Mouse (Mus musculus) CH12.LX (cell line): ENCODE measurements at regions not wholly inside any gene's neighbourhood (a gene's known extent, or its start where the extent isn't known, plus 50 kb on each side); places are given as distances from the start of the nearest gene placed in this dataset.

Experiments used
- DNase-seq: peaks from one replicate; pipeline ENCODE4 v3.0.0-alpha.2; 2013; ENCODE audit errors: extremely low read depth
- H3K27ac ChIP-seq: 2 replicates; pipeline ENCODE4 v1.5.1; 2012; ENCODE audit warnings: low read depth, mild to moderate bottlenecking, control low read depth, moderate library complexity; ENCODE audit not compliant: insufficient read depth
- H3K27me3 ChIP-seq: replicated peaks from 2 replicates; pipeline ENCODE3; 2012; ENCODE audit warnings: inconsistent platforms
- H3K36me3 ChIP-seq, 2 experiments: replicated peaks in 1 of 2; 2 replicates each; pipeline versions ENCODE3 to v1.6.1; 2012; ENCODE audit warnings: inconsistent platforms in 1 of 2, low read length in 1 of 2, mild to moderate bottlenecking in 1 of 2, mixed read lengths in 1 of 2, moderate library complexity in 1 of 2; ENCODE audit not compliant: control insufficient read depth in 1 of 2, insufficient read depth in 1 of 2
- H3K4me1 ChIP-seq, 2 experiments: 2 replicates each; pipeline ENCODE4 v1.6.1; 2012; ENCODE audit warnings: inconsistent platforms in 1 of 2, moderate library complexity in 1 of 2; ENCODE audit not compliant: insufficient read depth in 2 of 2, control insufficient read depth in 1 of 2
- H3K4me2 ChIP-seq: 2 replicates; pipeline ENCODE4 v1.6.1; 2012; ENCODE audit warnings: low read depth, mild to moderate bottlenecking, control low read depth; ENCODE audit not compliant: poor library complexity, insufficient read depth, severe bottlenecking
- H3K4me3 ChIP-seq, 3 experiments: fragments of 150-350 bp in 1 of 3; sonication (generic) in 1 of 3; replicated peaks in 1 of 3; 2 replicates each; pipeline versions ENCODE3 to v1.5.1; 2011 to 2012; ENCODE audit warnings: low read depth in 2 of 3, low read length in 2 of 3, mild to moderate bottlenecking in 2 of 3, moderate library complexity in 2 of 3, control low read depth in 1 of 3, improper control_type of control experiment in 1 of 3, inconsistent platforms in 1 of 3, mixed read lengths in 1 of 3; ENCODE audit not compliant: poor library complexity in 1 of 3
- H3K79me2 ChIP-seq: replicated peaks from 2 replicates; pipeline ENCODE4 v1.6.1; 2012; ENCODE audit warnings: mild to moderate bottlenecking, moderate library complexity; ENCODE audit not compliant: control insufficient read depth, poor library complexity, insufficient read depth, severe bottlenecking; ENCODE audit errors: extremely low read depth
- H3K9ac ChIP-seq: 2 replicates; pipeline ENCODE4 v1.6.1; 2012; ENCODE audit warnings: low read depth, mild to moderate bottlenecking, control low read depth, moderate library complexity; ENCODE audit not compliant: insufficient read depth
- H3K9me3 ChIP-seq: replicated peaks from 2 replicates; pipeline ENCODE3; 2012; ENCODE audit warnings: low read length, inconsistent platforms, mixed read lengths
- BHLHE40 ChIP-seq: IDR thresholded peaks from 2 replicates; pipeline ENCODE4 v1.6.1; 2011; ENCODE audit warnings: mild to moderate bottlenecking, low read depth, low read length, improper control_type of control experiment
- CHD2 ChIP-seq: IDR thresholded peaks from 2 replicates; pipeline ENCODE4 v1.6.1; 2011; ENCODE audit warnings: low read length, improper control_type of control experiment
- CTCF ChIP-seq, 2 experiments: IDR thresholded peaks in 1 of 2; conservative IDR thresholded peaks in 1 of 2; 2 replicates each; pipeline ENCODE4 v1.5.1; 2011 to 2012; ENCODE audit warnings: low read depth in 2 of 2, low read length in 2 of 2, improper control_type of control experiment in 1 of 2, inconsistent platforms in 1 of 2, mild to moderate bottlenecking in 1 of 2, moderate library complexity in 1 of 2
- E2F4 ChIP-seq: IDR thresholded peaks from 2 replicates; pipeline ENCODE4 v1.6.1; 2011; ENCODE audit warnings: low read depth, low read length, improper control_type of control experiment; ENCODE audit not compliant: insufficient replicate concordance
- ELF1 ChIP-seq: IDR thresholded peaks from 2 replicates; pipeline ENCODE4 v1.6.1; 2014; ENCODE audit warnings: low read depth, mild to moderate bottlenecking, inconsistent platforms, low read length, improper control_type of control experiment
- ETS1 ChIP-seq: conservative IDR thresholded peaks from 2 replicates; pipeline ENCODE4 v1.6.1; 2012; ENCODE audit warnings: low read depth, mild to moderate bottlenecking, inconsistent platforms, low read length, improper control_type of control experiment, moderate library complexity
- GABPA ChIP-seq: IDR thresholded peaks from 2 replicates; pipeline ENCODE4 v1.6.1; 2012; ENCODE audit warnings: low read depth, low read length, improper control_type of control experiment, inconsistent platforms; ENCODE audit not compliant: insufficient replicate concordance
- IRF4 ChIP-seq: IDR thresholded peaks from 2 replicates; pipeline ENCODE4 v1.6.1; 2014; ENCODE audit warnings: low read depth, mild to moderate bottlenecking, inconsistent platforms, low read length, improper control_type of control experiment
- JUN ChIP-seq: IDR thresholded peaks from 2 replicates; pipeline ENCODE4 v1.6.1; 2011; ENCODE audit warnings: low read depth, mild to moderate bottlenecking, low read length, improper control_type of control experiment, moderate library complexity; ENCODE audit not compliant: insufficient read depth
- KAT2A ChIP-seq: IDR thresholded peaks from 2 replicates; pipeline ENCODE4 v1.6.1; 2012; ENCODE audit warnings: low read length, improper control_type of control experiment, inconsistent platforms; ENCODE audit not compliant: insufficient replicate concordance
- MAX ChIP-seq: IDR thresholded peaks from 2 replicates; pipeline ENCODE4 v1.6.1; 2011; ENCODE audit warnings: low read length, improper control_type of control experiment
- MXI1 ChIP-seq: IDR thresholded peaks from 2 replicates; pipeline ENCODE4 v1.6.1; 2011; ENCODE audit warnings: mild to moderate bottlenecking, low read depth, low read length, improper control_type of control experiment
- MYC ChIP-seq: IDR thresholded peaks from 2 replicates; pipeline ENCODE4 v1.6.1; 2011; ENCODE audit warnings: low read depth, mild to moderate bottlenecking, improper control_type of control experiment, low read length
- NELFE ChIP-seq: IDR thresholded peaks from 2 replicates; pipeline ENCODE4 v1.6.1; 2011; ENCODE audit warnings: low read depth, low read length, improper control_type of control experiment
- PAX5 ChIP-seq: IDR thresholded peaks from 2 replicates; pipeline ENCODE4 v1.6.1; 2012; ENCODE audit warnings: low read length, inconsistent platforms, mixed read lengths
- POLR2AphosphoS2 ChIP-seq: IDR thresholded peaks from 2 replicates; pipeline ENCODE4 v1.6.1; 2011; ENCODE audit warnings: low read depth, low read length, improper control_type of control experiment
- RAD21 ChIP-seq: IDR thresholded peaks from 2 replicates; pipeline ENCODE4 v1.6.1; 2011; ENCODE audit warnings: low read depth, mild to moderate bottlenecking, low read length, improper control_type of control experiment, moderate library complexity
- SIN3A ChIP-seq: IDR thresholded peaks from 2 replicates; pipeline ENCODE4 v1.6.1; 2012; ENCODE audit warnings: low read length, improper control_type of control experiment, inconsistent platforms
- SMC3 ChIP-seq: IDR thresholded peaks from 2 replicates; pipeline ENCODE4 v1.6.1; 2011; ENCODE audit warnings: low read depth, low read length, improper control_type of control experiment
- TCF12 ChIP-seq: IDR thresholded peaks from 2 replicates; pipeline ENCODE4 v1.6.1; 2014; ENCODE audit warnings: low read depth, mild to moderate bottlenecking, inconsistent platforms, low read length, improper control_type of control experiment
- UBTF ChIP-seq: IDR thresholded peaks from 2 replicates; pipeline ENCODE4 v1.6.1; 2012; ENCODE audit warnings: low read depth, mild to moderate bottlenecking, inconsistent platforms, low read length, improper control_type of control experiment, moderate library complexity
- USF2 ChIP-seq: conservative IDR thresholded peaks from 2 replicates; pipeline ENCODE4 v1.6.1; 2011; ENCODE audit warnings: low read depth, low read length, improper control_type of control experiment
- ZC3H11A ChIP-seq: IDR thresholded peaks from 2 replicates; pipeline ENCODE4 v1.6.1; 2012; ENCODE audit warnings: low read depth, mild to moderate bottlenecking, inconsistent platforms, low read length, improper control_type of control experiment
- ZNF384 ChIP-seq: IDR thresholded peaks from 2 replicates; pipeline ENCODE4 v1.6.1; 2012; ENCODE audit warnings: low read depth, low read length, improper control_type of control experiment, inconsistent platforms
- dilution Hi-C: fragments of 300-500 bp; cut with MboI; formaldehyde crosslinking; loops from 2 replicates; pipeline ENCODE4 v1.14.3; 2020; ENCODE audit warnings: low sequenced_read_pairs; ENCODE audit not compliant: extremely low pct_unique_long_range_greater_than_20kb, extremely low pct_ligation_motif_present
- in situ Hi-C: fragments of 300-500 bp; cut with MboI; formaldehyde crosslinking; loops from 3 replicates; pipeline ENCODE4 v1.14.3; 2019; ENCODE audit warnings: low sequenced_read_pairs, low pct_ligation_motif_present, low pct_unique_long_range_greater_than_20kb, mixed read lengths

- H3K9me3 ChIP-seq = peaks cover 3% of the 10 kb centered on the region
- peaks cover 56% of the 10 kb centered on the region for H3K27me3 ChIP-seq
- H3K4me1 ChIP-seq = no peaks in the 10 kb centered on the region
- TF ChIP-seq ZC3H11A (no peak), ETS1 (no peak), PAX5 (no peak)
- no peak overlapping the region for H3K4me3 ChIP-seq
- H3K36me3 ChIP-seq = no peaks in the 10 kb centered on the region
- no peak overlapping the region for H3K4me2 ChIP-seq
- H3K9ac ChIP-seq = no peak overlapping the region
- in situ Hi-C loops = no loop called here
- H3K79me2 ChIP-seq = no peaks in the 10 kb centered on the region
- no peak for DNase-seq
- H3K27ac ChIP-seq = no peak overlapping the region
- dilution Hi-C loops = no loop called here
Observed at GRCm38 (mm10) chr2:131689996-131690395, 127.9 kb upstream of the Adra1d start.

GRCm38 (mm10) chr2:131688282-131688681 is 126.2 kb upstream of the Adra1d start:
- dilution Hi-C loops = no loop called here
- Histone ChIP-seq H3K79me2 (no peaks in the 10 kb centered on the region), H3K4me3 (no peak overlapping the region), H3K27ac (no peak overlapping the region), H3K9me3 (peaks cover 3% of the 10 kb centered on the region), H3K27me3 (peaks cover 63% of the 10 kb centered on the region), H3K9ac (no peak overlapping the region), H3K36me3 (no peaks in the 10 kb centered on the region), H3K4me2 (no peak overlapping the region), H3K4me1 (no peaks in the 10 kb centered on the region)
- in situ Hi-C loops = no loop called here
- TF ChIP-seq MYC = no peak
- no peak for TF ChIP-seq CHD2
- no peak for TF ChIP-seq ZC3H11A
- no peak for TF ChIP-seq SMC3
- TF ChIP-seq NELFE = no peak
- TF ChIP-seq USF2 = no peak
- no peak for TF ChIP-seq KAT2A
- no peak for TF ChIP-seq BHLHE40
- no peak for TF ChIP-seq RAD21
- no peak for TF ChIP-seq SIN3A
- no peak for TF ChIP-seq CTCF (conservative IDR thresholded peaks at IDR 0.05 in 1 of 2, IDR thresholded peaks at IDR 0.05 in 1 of 2; ENCODE audit: low read depth in 2 of 2, low read length in 2 of 2)
- no peak for TF ChIP-seq IRF4
- no peak for DNase-seq

GRCm38 (mm10) chr2:131687449-131687848 is 125.4 kb upstream of the Adra1d start:
- DNase-seq = no peak
- dilution Hi-C loops = no loop called here
- in situ Hi-C loops = no loop called here

More at GRCm38 (mm10) chr2:131687449-131687848, 125.4 kb upstream of the Adra1d start:
- H3K36me3 ChIP-seq = no peaks in the 10 kb centered on the region
- H3K9me3 ChIP-seq = peaks cover 3% of the 10 kb centered on the region
- H3K4me2 ChIP-seq = no peak overlapping the region
- H3K4me1 ChIP-seq = no peaks in the 10 kb centered on the region
- no peak for TF ChIP-seq MAX
- TF ChIP-seq ZNF384 = no peak
- TF ChIP-seq POLR2AphosphoS2 = no peak
- no peak for TF ChIP-seq ELF1
- TF ChIP-seq IRF4 = no peak
- no peak for TF ChIP-seq JUN
- TF ChIP-seq ETS1 = no peak
- TF ChIP-seq USF2 = no peak
- no peak for TF ChIP-seq GABPA
- TF ChIP-seq ZC3H11A = no peak
- TF ChIP-seq MXI1 = no peak
- no peak for TF ChIP-seq KAT2A
- no peak for TF ChIP-seq E2F4
- no peak for TF ChIP-seq CTCF (conservative IDR thresholded peaks at IDR 0.05 in 1 of 2, IDR thresholded peaks at IDR 0.05 in 1 of 2; ENCODE audit: low read depth in 2 of 2, low read length in 2 of 2)
- no peak for TF ChIP-seq UBTF
- no peak for TF ChIP-seq TCF12
- TF ChIP-seq, all 38 proteins: peak for 0
- Histone ChIP-seq H3K27ac (no peak overlapping the region), H3K27me3 (peaks cover 68% of the 10 kb centered on the region), H3K4me3 (no peak overlapping the region), H3K9ac (no peak overlapping the region), H3K79me2 (no peaks in the 10 kb centered on the region)
